ENCODE assay signal across 8 mouse cellular contexts in the genomic region with DNA sequence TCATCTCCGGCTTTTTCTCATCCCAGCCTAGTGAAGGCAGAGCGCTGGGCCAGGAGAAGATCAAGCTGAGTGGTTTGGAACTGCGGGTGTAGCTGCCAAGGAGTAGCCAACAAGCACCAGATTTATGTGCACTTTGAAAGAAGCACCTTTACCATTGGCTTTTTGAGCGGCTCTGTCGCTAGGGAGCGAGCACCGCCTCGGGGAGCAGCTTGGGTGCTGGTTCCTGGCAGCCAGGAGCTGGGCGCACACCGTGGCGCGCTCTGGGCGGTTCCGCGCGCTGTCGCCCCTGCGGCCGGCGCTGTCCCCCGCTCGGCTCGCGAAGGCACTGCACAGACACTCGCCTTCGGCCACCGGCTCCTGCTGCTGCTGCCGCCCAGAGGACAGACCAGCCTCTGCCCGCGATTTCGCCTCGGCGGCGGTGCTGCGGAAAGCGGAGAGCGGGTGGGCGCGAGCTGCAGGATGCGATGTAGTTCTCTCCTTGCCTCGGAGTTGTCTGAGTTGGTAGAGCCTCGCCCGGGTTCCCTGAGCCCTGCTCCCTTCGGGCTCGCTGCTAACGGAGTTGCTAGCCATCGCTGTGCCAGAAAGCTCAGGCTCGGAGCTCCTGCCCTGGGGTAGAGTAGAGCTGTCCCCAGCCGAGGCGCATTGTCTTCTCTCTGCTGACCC. TPM values are rescaled to one million over a fixed set of nuclear protein-coding genes. Genes with fewer than 3 reads are reported as not detected.
DNase-seq lines count a peak whose midpoint lies in the region; ATAC-seq and TF ChIP-seq lines count a peak whose summit lies in the region.

Gene A830018L16Rik (plus strand): TSS at position 212 of the 663 bp plus-strand sequence.

- H3K27ac ChIP-seq in embryonic facial prominence, embryonic 15.5 days (replicated peaks): 0 out of 2 replicates have a peak within 1 kb of the TSS, but pooled peaks have one; percentile 25
- H3K27ac ChIP-seq in kidney, adult 2 months (ENCODE audit: insufficient read depth, low read depth, low read length): no peak within 1 kb of the TSS
- no peak within 1 kb of the TSS for H3K27ac ChIP-seq in midbrain, embryonic 11.5 days (ENCODE audit: low read depth, low read length)
- peak within 1 kb of the TSS; percentile 61; the same call in 1 of the 2 replicates for H3K27ac ChIP-seq in stomach, embryonic 14.5 days (ENCODE audit: low read length)

- WGBS in embryonic facial prominence, embryonic 15.5 days: under 1% methylated on average over 49 of the region's 50 CpGs
- under 1% methylated on average over 50 of the region's 50 CpGs for WGBS in kidney, adult 2 months
- under 1% methylated on average over 50 of the region's 50 CpGs for WGBS in midbrain, embryonic 11.5 days
- WGBS in stomach, embryonic 14.5 days: under 1% methylated on average over 50 of the region's 50 CpGs

- H3K4me3 ChIP-seq in embryonic facial prominence, embryonic 15.5 days (replicated peaks): peak within 1 kb of the TSS; percentile 54
- H3K4me3 ChIP-seq in kidney, adult 2 months (ENCODE audit: insufficient read depth, low read depth, low read length): peak within 1 kb of the TSS; percentile 1; the same call in 1 of the 2 replicates
- peak within 1 kb of the TSS; percentile 45 for H3K4me3 ChIP-seq in midbrain, embryonic 11.5 days (ENCODE audit: low read depth, low read length)
- H3K4me3 ChIP-seq in stomach, embryonic 14.5 days (ENCODE audit: low read depth, low read length): peak within 1 kb of the TSS; percentile 49

- no peak; the same call in 1 of the 2 replicates for TF ChIP-seq CTCF in kidney, adult 2 months (conservative IDR thresholded peaks at IDR 0.05; ENCODE audit: insufficient read depth, insufficient read length, low read depth, low read length)

- peak; percentile 94 for ATAC-seq in embryonic facial prominence, embryonic 15.5 days (ENCODE audit: insufficient number of reproducible peaks, low FRiP score, low TSS enrichment, low read depth)
- peak; percentile 100 for ATAC-seq in midbrain, embryonic 11.5 days (ENCODE audit: low FRiP score)
- peak; percentile 94 for ATAC-seq in stomach, embryonic 14.5 days (ENCODE audit: insufficient number of reproducible peaks, insufficient read depth, low FRiP score, low read depth)

- DNase-seq in c-Kit-positive CD71-negative TER-119-negative erythroid progenitor cells, embryonic 14.5 days (ENCODE audit: low read depth): peak; percentile 9
- DNase-seq in heart, adult 9 months (ENCODE audit: low spot score in 2 of 2): peak; percentile 11 to 24
- DNase-seq in kidney, adult 2 months: peak; percentile 33
- peak; percentile 83 to 89 for DNase-seq in left cerebral cortex, postnatal 36 days (ENCODE audit: low spot score in 2 of 2)
- peak; percentile 96 for DNase-seq in midbrain, embryonic 11.5 days (ENCODE audit: low spot score, missing footprints)
- DNase-seq in MN1 (ENCODE audit: low spot score): no peak

- H3K9me3 ChIP-seq in embryonic facial prominence, embryonic 15.5 days (replicated peaks): no peaks in the 10 kb centered on the region
- H3K9me3 ChIP-seq in midbrain, embryonic 11.5 days (ENCODE audit: control insufficient read depth, low read length): no peaks in the 10 kb centered on the region
- no peaks in the 10 kb centered on the region for H3K9me3 ChIP-seq in stomach, embryonic 14.5 days (ENCODE audit: control insufficient read depth, low read depth, low read length)

- peak within 1 kb of the TSS; percentile 85 for H3K4me2 ChIP-seq in embryonic facial prominence, embryonic 15.5 days (replicated peaks)
- peak within 1 kb of the TSS; percentile 85 for H3K4me2 ChIP-seq in midbrain, embryonic 11.5 days
- peak within 1 kb of the TSS; percentile 75 for H3K4me2 ChIP-seq in stomach, embryonic 14.5 days (replicated peaks; ENCODE audit: low read depth, low read length)

- peak within 1 kb of the TSS; percentile 27 for H3K9ac ChIP-seq in embryonic facial prominence, embryonic 15.5 days
- H3K9ac ChIP-seq in midbrain, embryonic 11.5 days (ENCODE audit: low read length): peak within 1 kb of the TSS; percentile 72
- peak within 1 kb of the TSS; percentile 55; the same call in 1 of the 2 replicates for H3K9ac ChIP-seq in stomach, embryonic 14.5 days (replicated peaks; ENCODE audit: low read depth, low read length)

- no peak for TF ChIP-seq POLR2A in kidney, adult 2 months (IDR thresholded peaks at IDR 0.05; ENCODE audit: low read depth, low read length)

- no peaks in the 10 kb centered on the region; the same call in 1 of the 2 replicates for H3K4me1 ChIP-seq in embryonic facial prominence, embryonic 15.5 days
- no peaks in the 10 kb centered on the region for H3K4me1 ChIP-seq in kidney, adult 2 months (ENCODE audit: control insufficient read depth, insufficient read depth, low read length)
- H3K4me1 ChIP-seq in midbrain, embryonic 11.5 days (ENCODE audit: control insufficient read depth, insufficient read depth, low read length): no peaks in the 10 kb centered on the region
- 0 out of 2 replicates have a peak, but pooled peaks cover 2% of the 10 kb centered on the region for H3K4me1 ChIP-seq in stomach, embryonic 14.5 days (ENCODE audit: control insufficient read depth, insufficient read depth, low read length)

- intact Hi-C loops in left cerebral cortex, postnatal 36 days (cut with DNase I): no loop called here

- no peaks in the 10 kb centered on the region for H3K36me3 ChIP-seq in embryonic facial prominence, embryonic 15.5 days
- H3K36me3 ChIP-seq in kidney, adult 2 months (ENCODE audit: control insufficient read depth, insufficient read depth, low read length): no peaks in the 10 kb centered on the region
- H3K36me3 ChIP-seq in midbrain, embryonic 11.5 days (ENCODE audit: control insufficient read depth, insufficient read depth, low read length): no peaks in the 10 kb centered on the region
- no peaks in the 10 kb centered on the region for H3K36me3 ChIP-seq in stomach, embryonic 14.5 days (ENCODE audit: control insufficient read depth, insufficient read depth, low read length)

- H3K27me3 ChIP-seq in embryonic facial prominence, embryonic 15.5 days: peaks cover 10% of the 10 kb centered on the region; the same call in 1 of the 2 replicates
- no peaks in the 10 kb centered on the region for H3K27me3 ChIP-seq in kidney, adult 2 months (replicated peaks; ENCODE audit: control insufficient read depth, insufficient read depth, low read length)
- peaks cover 5% of the 10 kb centered on the region for H3K27me3 ChIP-seq in midbrain, embryonic 11.5 days (ENCODE audit: control insufficient read depth, insufficient read depth, low read length)
- H3K27me3 ChIP-seq in stomach, embryonic 14.5 days (ENCODE audit: control insufficient read depth, insufficient read depth, low read length): no peaks in the 10 kb centered on the region

RNA-seq across cellular contexts. Expression of gene A830018L16Rik, which starts in this region (rescaled TPM):
- polyA plus RNA-seq in embryonic facial prominence, embryonic 15.5 days (2015; fragmentation: Nextera tagmentation; extraction: Ambion mirVana): 4.4 and 4.7 TPM in 2 replicates
- polyA plus RNA-seq in kidney, adult 2 months (2012; rRNA removed): 0.58 and 0.73 TPM in 2 replicates
- 100 to 1,000 TPM; 103 to 110 TPM for total RNA-seq in left cerebral cortex, postnatal 36 days (2021)
- 2.7 and 4.7 TPM in 2 replicates for polyA plus RNA-seq in midbrain, embryonic 11.5 days (2014; fragmentation: Nextera tagmentation; extraction: Ambion mirVana)
- polyA plus RNA-seq in stomach, embryonic 14.5 days (2014; fragmentation: Nextera tagmentation; extraction: Ambion mirVana): 27.2 and 30.7 TPM in 2 replicates

Comparison
In these comparisons a context has a peak if more than half of its experiments do, and no peak if none do; other contexts are left out.
1. Peak in DNase-seq and H3K4me3 ChIP-seq in kidney, adult 2 months; RNA of the gene not detected or under 1 TPM.
2. H3K27ac ChIP-seq: peak in embryonic facial prominence, embryonic 15.5 days (single experiment) and stomach, embryonic 14.5 days (single experiment); none in kidney, adult 2 months (single experiment) and midbrain, embryonic 11.5 days (single experiment).
3. H3K4me3 ChIP-seq: peak in every context shown above with its lines; median percentile 54 in embryonic facial prominence, embryonic 15.5 days; 49 in stomach, embryonic 14.5 days; 45 in midbrain, embryonic 11.5 days; 1 in kidney, adult 2 months.
4. Peak in every context shown above with its lines, with median percentiles within 50 percentile points of each other: ATAC-seq, H3K4me2 ChIP-seq and H3K9ac ChIP-seq.